Mouse (Mus musculus): ENCODE measurements around the gene Fut4. TPM values are rescaled to one million over a fixed set of nuclear protein-coding genes. Genes with fewer than 3 reads are reported as not detected.

Fut4 gene
- total RNA-seq (2014; fragmentation: Nextera tagmentation) (not detected in 2 replicates), total RNA-seq (2017) (under 0.01 and 0.05 TPM in 2 replicates), polyA plus RNA-seq (2012) (0.02 TPM in 1 of 2 replicates, not detected in the other)

DNA sequence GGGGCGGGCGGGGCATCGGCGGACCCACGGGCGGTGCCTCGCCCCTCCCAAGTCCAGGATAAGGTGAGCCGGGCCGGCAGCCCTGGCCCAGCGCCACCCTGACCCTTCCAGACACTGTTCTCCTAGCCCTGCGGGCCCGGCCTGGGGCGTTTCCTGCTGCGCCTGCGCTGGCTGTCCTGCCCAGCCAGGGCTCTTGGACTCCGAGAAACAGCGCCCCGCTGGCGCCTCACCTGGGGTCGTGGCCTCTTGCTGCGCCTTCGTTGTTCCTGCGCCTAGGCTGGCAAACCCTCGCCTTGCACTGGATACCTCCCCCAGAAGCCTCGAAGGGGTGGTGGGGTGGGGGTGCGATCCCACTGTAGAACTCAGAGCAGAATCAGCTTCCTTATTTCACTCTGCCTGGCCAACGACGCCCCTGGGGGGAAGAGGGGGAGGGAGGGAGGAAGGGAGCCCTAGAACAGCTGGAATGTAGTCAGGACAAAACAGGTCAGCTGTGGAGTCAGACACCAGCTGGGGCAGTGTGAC, at the start of gene Fut4:
Gene Fut4, minus strand, starts transcription at position 393 of the 522 bp plus-strand sequence.
- no peak for TF ChIP-seq POLR2AphosphoS5 (IDR thresholded peaks at IDR 0.05; ENCODE audit: insufficient replicate concordance, low read depth, low read length)
- TF ChIP-seq GATA1 (IDR thresholded peaks at IDR 0.05; ENCODE audit: borderline replicate concordance, low read length) = no peak
- TF ChIP-seq TAL1 (conservative IDR thresholded peaks at IDR 0.05; ENCODE audit: low read depth, low read length) = no peak
- no peak for TF ChIP-seq CTCF (IDR thresholded peaks at IDR 0.05; ENCODE audit: low read depth, low read length)
- TF ChIP-seq GATA2 (IDR thresholded peaks at IDR 0.05; ENCODE audit: borderline replicate concordance, low read depth, low read length) = no peak
- Histone ChIP-seq H3K9me3 (replicated peaks) (no peaks in the 10 kb centered on the region), H3K27me3 (ENCODE audit: insufficient read depth, low read length) (no peaks in the 10 kb centered on the region), H3K36me3 (replicated peaks) (no peaks in the 10 kb centered on the region), H3K4me1 (ENCODE audit: insufficient read depth, low read depth, low read length) (no peaks in the 10 kb centered on the region), H3K4me3 (ENCODE audit: low read depth, low read length) (no peak within 1 kb of the TSS)
- DNase-seq (ENCODE audit: low spot score) (no peak), ATAC-seq (ENCODE audit: extremely low read depth, insufficient number of reproducible peaks, low FRiP score, poor library complexity, severe bottlenecking) (no peak)

DNA sequence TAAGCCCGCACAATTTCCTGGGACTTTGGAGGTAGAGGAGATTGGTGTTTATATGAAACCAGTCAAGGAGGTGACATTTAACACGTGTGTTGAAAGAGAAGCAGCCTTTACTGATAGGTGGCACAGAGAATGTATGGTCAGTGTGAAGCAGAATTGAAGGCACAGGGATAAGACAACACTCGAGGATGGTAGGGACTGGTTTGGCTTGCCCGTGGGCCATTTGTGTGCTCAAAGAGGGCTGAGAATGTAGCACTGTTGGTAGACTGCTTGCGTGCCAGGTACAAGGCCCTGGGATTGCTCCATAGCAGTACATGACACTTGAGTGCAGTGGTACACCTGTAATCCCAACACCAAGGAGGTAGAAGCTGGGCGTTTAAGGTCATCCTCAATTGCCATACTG, 35.2 kb upstream of the Fut4 start:
- no peak for ATAC-seq (ENCODE audit: extremely low read depth, insufficient number of reproducible peaks, low FRiP score, poor library complexity, severe bottlenecking)
- DNase-seq (ENCODE audit: low spot score) = no peak
- TF ChIP-seq TAL1 (conservative IDR thresholded peaks at IDR 0.05; ENCODE audit: low read depth, low read length) (no peak), POLR2AphosphoS5 (IDR thresholded peaks at IDR 0.05; ENCODE audit: insufficient replicate concordance, low read depth, low read length) (no peak), GATA1 (IDR thresholded peaks at IDR 0.05; ENCODE audit: borderline replicate concordance, low read length) (no peak), GATA2 (IDR thresholded peaks at IDR 0.05; ENCODE audit: borderline replicate concordance, low read depth, low read length) (no peak), CTCF (IDR thresholded peaks at IDR 0.05; ENCODE audit: low read depth, low read length) (no peak)
- Histone ChIP-seq H3K27me3 (ENCODE audit: insufficient read depth, low read length) (no peaks in the 10 kb centered on the region), H3K4me3 (ENCODE audit: low read depth, low read length) (no peak overlapping the region), H3K4me1 (ENCODE audit: insufficient read depth, low read depth, low read length) (peaks cover 32% of the 10 kb centered on the region), H3K36me3 (replicated peaks) (peaks cover 61% of the 10 kb centered on the region), H3K9me3 (replicated peaks) (no peaks in the 10 kb centered on the region)

DNA sequence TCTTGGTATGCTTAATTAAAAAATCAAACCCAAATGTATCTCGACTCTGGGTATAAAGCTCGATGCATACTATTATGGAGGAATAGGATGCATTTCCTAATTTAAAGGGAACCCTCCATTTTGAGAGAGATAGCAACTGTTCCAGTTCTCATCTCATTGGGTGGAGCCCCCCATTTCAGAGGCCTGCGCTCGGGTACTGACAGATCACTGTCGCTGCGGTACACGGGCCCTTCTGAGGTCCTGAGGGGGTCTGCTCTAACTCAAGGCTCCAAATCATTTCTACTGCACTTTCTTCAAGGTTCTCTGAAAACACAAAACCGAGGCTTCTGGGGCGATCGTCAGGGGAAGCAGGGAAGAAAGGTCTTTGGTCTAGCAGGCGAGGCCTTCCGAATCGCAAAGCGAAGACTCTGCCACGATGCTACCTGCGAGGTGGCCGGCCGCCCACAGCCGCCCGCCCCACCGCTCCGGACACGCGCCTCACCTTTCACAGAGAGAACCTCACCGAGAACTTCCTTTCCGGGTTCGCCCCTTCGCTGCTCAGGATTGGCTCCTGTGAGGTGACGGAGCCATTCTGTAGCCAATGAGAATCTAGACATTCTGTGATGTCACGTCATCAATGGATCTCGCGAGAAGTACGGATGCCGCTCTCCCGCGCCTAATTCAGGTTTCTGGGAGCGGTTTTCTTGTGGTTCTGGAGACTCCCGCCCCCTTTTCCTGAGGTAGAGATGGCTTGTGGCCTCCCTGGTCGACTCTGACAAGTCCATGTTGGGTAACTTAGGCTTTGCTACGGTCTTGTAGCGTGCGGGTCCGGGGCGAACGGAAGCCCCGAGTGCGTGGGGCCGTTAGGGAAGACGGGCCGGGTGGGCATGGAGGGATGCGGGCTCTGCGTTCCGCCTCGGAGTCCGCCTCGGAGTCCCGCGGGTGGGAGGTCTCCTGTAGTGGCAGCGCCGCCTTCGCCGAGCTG, 32.1 kb upstream of the Fut4 start, which contains the start of the genes Mre11a and Ankrd49:
Gene Mre11a, plus strand, starts transcription at position 616 of the 964 bp plus-strand sequence.
Gene Ankrd49, minus strand, starts transcription at position 818 of the 964 bp plus-strand sequence.
- Histone ChIP-seq H3K9me3 (replicated peaks) (no peaks in the 10 kb centered on the region), H3K4me3 (ENCODE audit: low read depth, low read length) (peak within 1 kb of the TSS; percentile 88), H3K36me3 (replicated peaks) (peaks cover 59% of the 10 kb centered on the region), H3K27me3 (ENCODE audit: insufficient read depth, low read length) (no peaks in the 10 kb centered on the region), H3K4me1 (ENCODE audit: insufficient read depth, low read depth, low read length) (peaks cover 42% of the 10 kb centered on the region)
- DNase-seq (ENCODE audit: low spot score) (peak; percentile 94), ATAC-seq (ENCODE audit: extremely low read depth, insufficient number of reproducible peaks, low FRiP score, poor library complexity, severe bottlenecking) (peak; percentile 96)
- no peak for TF ChIP-seq CTCF (IDR thresholded peaks at IDR 0.05; ENCODE audit: low read depth, low read length)
- TF ChIP-seq GATA1 (IDR thresholded peaks at IDR 0.05; ENCODE audit: borderline replicate concordance, low read length) = no peak
- TF ChIP-seq GATA2 (IDR thresholded peaks at IDR 0.05; ENCODE audit: borderline replicate concordance, low read depth, low read length) = no peak
- no peak for TF ChIP-seq POLR2AphosphoS5 (IDR thresholded peaks at IDR 0.05; ENCODE audit: insufficient replicate concordance, low read depth, low read length)
- TF ChIP-seq TAL1 (conservative IDR thresholded peaks at IDR 0.05; ENCODE audit: low read depth, low read length) = no peak

DNA sequence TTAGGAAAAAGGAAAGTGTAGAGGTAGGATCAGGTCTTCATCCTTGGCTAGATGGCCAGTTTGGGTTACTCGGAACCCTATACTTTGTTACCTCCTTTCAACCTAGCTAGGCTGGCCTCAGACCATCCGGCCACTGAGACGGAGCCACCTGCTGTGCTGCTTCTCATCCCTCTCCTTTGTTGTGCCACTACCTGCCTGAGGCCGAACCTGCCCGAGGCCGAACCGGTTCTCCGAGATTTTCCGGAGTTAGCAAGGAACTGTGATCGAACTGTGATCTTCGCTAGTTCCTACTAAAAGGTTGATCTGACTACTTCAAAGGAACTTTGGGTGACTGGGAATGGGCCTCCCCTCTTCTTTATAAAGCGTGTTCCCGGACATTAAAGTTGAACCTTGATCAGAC, 26.1 kb upstream of the Fut4 start:
- Histone ChIP-seq H3K36me3 (replicated peaks) (peaks cover 39% of the 10 kb centered on the region), H3K4me1 (ENCODE audit: insufficient read depth, low read depth, low read length) (peaks cover 13% of the 10 kb centered on the region), H3K4me3 (ENCODE audit: low read depth, low read length) (no peak overlapping the region), H3K27me3 (ENCODE audit: insufficient read depth, low read length) (no peaks in the 10 kb centered on the region), H3K9me3 (replicated peaks) (no peaks in the 10 kb centered on the region)
- ATAC-seq (ENCODE audit: extremely low read depth, insufficient number of reproducible peaks, low FRiP score, poor library complexity, severe bottlenecking) (no peak), DNase-seq (ENCODE audit: low spot score) (no peak)
- no peak for TF ChIP-seq POLR2AphosphoS5 (IDR thresholded peaks at IDR 0.05; ENCODE audit: insufficient replicate concordance, low read depth, low read length)
- TF ChIP-seq CTCF (IDR thresholded peaks at IDR 0.05; ENCODE audit: low read depth, low read length) = no peak
- TF ChIP-seq GATA2 (IDR thresholded peaks at IDR 0.05; ENCODE audit: borderline replicate concordance, low read depth, low read length) = no peak
- TF ChIP-seq GATA1 (IDR thresholded peaks at IDR 0.05; ENCODE audit: borderline replicate concordance, low read length) = no peak
- TF ChIP-seq TAL1 (conservative IDR thresholded peaks at IDR 0.05; ENCODE audit: low read depth, low read length) = no peak

GRCm38 (mm10) chr9:14773813-14774212, 21.6 kb upstream of the Fut4 start:
- peaks cover 6% of the 10 kb centered on the region for H3K36me3 ChIP-seq (replicated peaks)
- DNase-seq (ENCODE audit: low spot score) (no peak), ATAC-seq (ENCODE audit: extremely low read depth, insufficient number of reproducible peaks, low FRiP score, poor library complexity, severe bottlenecking) (no peak)
- 0 out of 2 replicates have a peak, but pooled peaks cover 4% of the 10 kb centered on the region for H3K4me1 ChIP-seq (ENCODE audit: insufficient read depth, low read depth, low read length)
- peaks cover 11% of the 10 kb centered on the region for H3K27me3 ChIP-seq (ENCODE audit: insufficient read depth, low read length)
- TF ChIP-seq CTCF (IDR thresholded peaks at IDR 0.05; ENCODE audit: low read depth, low read length) = no peak
- TF ChIP-seq TAL1 (conservative IDR thresholded peaks at IDR 0.05; ENCODE audit: low read depth, low read length) = no peak
- TF ChIP-seq GATA1 (IDR thresholded peaks at IDR 0.05; ENCODE audit: borderline replicate concordance, low read length) = no peak
- no peak for TF ChIP-seq POLR2AphosphoS5 (IDR thresholded peaks at IDR 0.05; ENCODE audit: insufficient replicate concordance, low read depth, low read length)
- no peak for TF ChIP-seq GATA2 (IDR thresholded peaks at IDR 0.05; ENCODE audit: borderline replicate concordance, low read depth, low read length)
- H3K9me3 ChIP-seq (replicated peaks) = no peaks in the 10 kb centered on the region
- no peak overlapping the region for H3K4me3 ChIP-seq (ENCODE audit: low read depth, low read length)

- no peak for DNase-seq (ENCODE audit: low spot score)
- no peak for ATAC-seq (ENCODE audit: extremely low read depth, insufficient number of reproducible peaks, low FRiP score, poor library complexity, severe bottlenecking)
- Histone ChIP-seq H3K9me3 (replicated peaks) (no peaks in the 10 kb centered on the region), H3K27me3 (ENCODE audit: insufficient read depth, low read length) (peaks cover 19% of the 10 kb centered on the region), H3K4me1 (ENCODE audit: insufficient read depth, low read depth, low read length) (0 out of 2 replicates have a peak, but pooled peaks cover 4% of the 10 kb centered on the region), H3K4me3 (ENCODE audit: low read depth, low read length) (no peak overlapping the region), H3K36me3 (replicated peaks) (no peaks in the 10 kb centered on the region)
- no peak for TF ChIP-seq POLR2AphosphoS5 (IDR thresholded peaks at IDR 0.05; ENCODE audit: insufficient replicate concordance, low read depth, low read length)
- no peak for TF ChIP-seq GATA2 (IDR thresholded peaks at IDR 0.05; ENCODE audit: borderline replicate concordance, low read depth, low read length)
- no peak for TF ChIP-seq CTCF (IDR thresholded peaks at IDR 0.05; ENCODE audit: low read depth, low read length)
- no peak for TF ChIP-seq TAL1 (conservative IDR thresholded peaks at IDR 0.05; ENCODE audit: low read depth, low read length)
- no peak for TF ChIP-seq GATA1 (IDR thresholded peaks at IDR 0.05; ENCODE audit: borderline replicate concordance, low read length)
These were observed 19.9 kb upstream of the Fut4 start for GRCm38 (mm10) chr9:14772074-14772473.
